Mouse (Mus musculus) intestine, postnatal 0 days (tissue): Measurements from ENCODE around the gene Stim2. TPM values are rescaled to one million over a fixed set of nuclear protein-coding genes. Genes with fewer than 3 reads are reported as not detected.

ENCODE experiments used
- ATAC-seq: fragments of 200-750 bp; cut with Nextera tagmentation; 2 replicates; pipeline ENCODE4 v1.8.0; 2017; ENCODE audit warnings: mild to moderate bottlenecking, moderate TSS enrichment, moderate library complexity
- H3K27ac ChIP-seq: fragments of 300-500 bp; sonication (generic); 2 replicates; pipeline ENCODE4 v1.5.1; 2014; ENCODE audit warnings: mild to moderate bottlenecking, low read depth, low read length, moderate library complexity
- H3K27me3 ChIP-seq: fragments of 300-500 bp; sonication (generic); replicated peaks from 2 replicates; pipeline ENCODE4 v1.6.1; 2014; ENCODE audit warnings: low read length, mixed read lengths; ENCODE audit not compliant: control insufficient read depth, insufficient read depth
- H3K36me3 ChIP-seq: fragments of 300-500 bp; sonication (generic); 2 replicates; pipeline ENCODE4 v1.6.1; 2014; ENCODE audit warnings: mild to moderate bottlenecking, moderate library complexity; ENCODE audit not compliant: control insufficient read depth, insufficient read depth
- H3K4me1 ChIP-seq: fragments of 300-500 bp; sonication (generic); replicated peaks from 2 replicates; pipeline ENCODE4 v1.6.1; 2014; ENCODE audit warnings: antibody characterized with exemption, low read length, mixed read lengths; ENCODE audit not compliant: control insufficient read depth, insufficient read depth
- H3K4me2 ChIP-seq: fragments of 300-500 bp; sonication (generic); replicated peaks from 2 replicates; pipeline ENCODE4 v1.6.1; 2014; ENCODE audit warnings: low read depth, mild to moderate bottlenecking, moderate library complexity
- H3K4me3 ChIP-seq: fragments of 300-500 bp; sonication (generic); 2 replicates; pipeline ENCODE4 v1.5.1; 2014; ENCODE audit warnings: low read depth, low read length
- H3K9ac ChIP-seq: fragments of 300-500 bp; sonication (generic); 2 replicates; pipeline ENCODE4 v1.6.1; 2014; ENCODE audit warnings: mild to moderate bottlenecking, low read depth, low read length
- H3K9me3 ChIP-seq: fragments of 300-500 bp; sonication (generic); 2 replicates; pipeline ENCODE4 v1.6.1; 2016; ENCODE audit warnings: mixed run types; ENCODE audit not compliant: control insufficient read depth
- CTCF ChIP-seq: sonication (generic); IDR thresholded peaks from 2 replicates; pipeline ENCODE4 v1.5.1; 2016; ENCODE audit warnings: low read depth, mild to moderate bottlenecking, control low read depth, antibody characterized with exemption, moderate library complexity
- WGBS: fragments of 180-500 bp; shearing (Covaris S2); extraction: QIAGEN DNeasy Blood & Tissue Kit; methylation state at CpG from one replicate; pipeline ENCODE4 v1.1.7; 2014; 5-methylcytosine and 5-hydroxymethylcytosine counted together
- polyA plus RNA-seq: library from polyadenylated mRNA; unstranded; fragments of >200 nt; fragmentation: Nextera tagmentation; extraction: Ambion mirVana; gene quantifications from 2 replicates; pipeline ENCODE4 v1.2.1, GENCODE M21; 2015

The Stim2 gene
- polyA plus RNA-seq, 1 experiment from 2014 or later: 13.9 TPM

GRCm38 (mm10) chr5:54025630-54026029 is 27.3 kb downstream of the Stim2 start:
- Histone ChIP-seq H3K27me3 (no peaks in the 10 kb centered on the region), H3K4me1 (no peaks in the 10 kb centered on the region), H3K36me3 (no peaks in the 10 kb centered on the region), H3K9me3 (no peaks in the 10 kb centered on the region), H3K9ac (no peak overlapping the region), H3K27ac (no peak overlapping the region), H3K4me2 (no peak overlapping the region), H3K4me3 (no peak overlapping the region)
- 94% methylated on average over 2 of the region's 2 CpGs for WGBS
- no peak for TF ChIP-seq CTCF
- ATAC-seq: no peak

GRCm38 (mm10) chr5:54033217-54033616 is 34.9 kb downstream of the Stim2 start:
- ATAC-seq: no peak
- TF ChIP-seq CTCF: no peak
- Histone ChIP-seq H3K36me3 (no peaks in the 10 kb centered on the region), H3K4me2 (no peak overlapping the region), H3K4me1 (0 out of 2 replicates have a peak, but pooled peaks cover 3% of the 10 kb centered on the region), H3K4me3 (no peak overlapping the region), H3K9ac (no peak overlapping the region), H3K27ac (no peak overlapping the region), H3K9me3 (no peaks in the 10 kb centered on the region), H3K27me3 (no peaks in the 10 kb centered on the region)
- 77% methylated on average over 5 of the region's 5 CpGs for WGBS

DNA sequence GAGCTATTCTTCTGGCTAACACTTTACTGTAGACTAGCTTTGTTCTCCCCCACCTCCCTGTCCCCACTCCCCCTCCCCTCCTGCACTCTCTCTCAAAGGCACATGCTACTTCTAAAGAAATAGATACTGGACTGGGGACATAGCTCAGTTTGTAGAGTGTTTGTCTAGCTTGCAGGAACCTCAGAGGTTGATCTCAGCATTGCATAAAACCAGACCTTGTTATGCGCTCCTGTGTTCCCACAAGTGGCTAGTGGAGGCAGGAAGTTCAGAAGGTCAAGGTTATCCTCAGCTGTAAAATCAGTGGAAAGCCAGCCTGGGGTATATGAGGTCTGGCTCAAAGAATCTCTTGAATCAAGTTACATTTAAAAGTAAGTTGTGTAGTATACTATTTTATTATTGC is 36.4 kb downstream of the Stim2 start:
- H3K4me1 ChIP-seq: 0 out of 2 replicates have a peak, but pooled peaks cover 3% of the 10 kb centered on the region
- H3K27ac ChIP-seq: no peak overlapping the region
- H3K9me3 ChIP-seq: no peaks in the 10 kb centered on the region
- H3K4me2 ChIP-seq: no peak overlapping the region
- no peaks in the 10 kb centered on the region for H3K27me3 ChIP-seq
- no peak for ATAC-seq
- H3K9ac ChIP-seq: no peak overlapping the region
- no peak for TF ChIP-seq CTCF
- H3K36me3 ChIP-seq: no peaks in the 10 kb centered on the region
- H3K4me3 ChIP-seq: no peak overlapping the region
- 43% methylated on average over 1 of the region's 1 CpGs for WGBS

DNA sequence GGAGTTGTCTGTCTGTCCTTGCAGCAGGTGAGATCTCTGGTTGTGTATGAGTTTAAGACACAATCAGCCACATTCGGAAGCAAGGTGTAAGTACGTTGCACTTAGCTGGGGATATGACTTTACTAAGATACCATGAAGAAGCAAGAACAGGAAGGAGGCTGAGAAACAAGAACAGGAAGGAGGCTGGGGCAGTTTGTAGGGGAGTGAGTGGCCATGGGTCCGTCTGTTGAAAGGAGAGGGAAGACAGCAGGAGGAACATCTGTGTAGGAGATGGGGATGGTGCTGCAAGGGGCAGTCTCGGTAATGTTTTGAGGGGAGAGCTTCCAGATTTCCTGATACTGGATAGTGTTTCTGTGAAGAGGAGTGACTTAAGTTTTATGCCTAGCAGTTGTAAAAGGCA is 40.3 kb downstream of the Stim2 start:
- Histone ChIP-seq H3K9me3 (no peaks in the 10 kb centered on the region), H3K4me1 (peaks cover 3% of the 10 kb centered on the region; the same call in 1 of the 2 replicates), H3K4me3 (no peak overlapping the region), H3K27me3 (no peaks in the 10 kb centered on the region), H3K4me2 (no peak overlapping the region), H3K9ac (no peak overlapping the region), H3K27ac (no peak overlapping the region), H3K36me3 (no peaks in the 10 kb centered on the region)
- ATAC-seq: no peak
- TF ChIP-seq CTCF: no peak
- WGBS: 80% methylated on average over 4 of the region's 4 CpGs

GRCm38 (mm10) chr5:54040527-54040926 is 42.2 kb downstream of the Stim2 start:
- Histone ChIP-seq H3K27ac (no peak overlapping the region), H3K4me1 (no peaks in the 10 kb centered on the region; the same call in 1 of the 2 replicates), H3K9ac (no peak overlapping the region), H3K36me3 (no peaks in the 10 kb centered on the region), H3K4me3 (no peak overlapping the region), H3K27me3 (no peaks in the 10 kb centered on the region), H3K4me2 (no peak overlapping the region), H3K9me3 (no peaks in the 10 kb centered on the region)
- no peak for ATAC-seq
- WGBS: 78% methylated on average over 8 of the region's 8 CpGs
- TF ChIP-seq CTCF: no peak

GRCm38 (mm10) chr5:54042013-54042412 is 43.7 kb downstream of the Stim2 start:
- H3K27me3 ChIP-seq: no peaks in the 10 kb centered on the region
- H3K9me3 ChIP-seq: no peaks in the 10 kb centered on the region
- WGBS: 82% methylated on average over 7 of the region's 7 CpGs
- no peak for TF ChIP-seq CTCF
- H3K9ac ChIP-seq: no peak overlapping the region
- H3K27ac ChIP-seq: no peak overlapping the region
- ATAC-seq: no peak
- no peaks in the 10 kb centered on the region for H3K36me3 ChIP-seq
- no peaks in the 10 kb centered on the region; the same call in 1 of the 2 replicates for H3K4me1 ChIP-seq
- no peak overlapping the region for H3K4me3 ChIP-seq
- no peak overlapping the region for H3K4me2 ChIP-seq

GRCm38 (mm10) chr5:54045523-54045922 is 47.2 kb downstream of the Stim2 start:
- no peak overlapping the region for H3K9ac ChIP-seq
- H3K27ac ChIP-seq: no peak overlapping the region
- no peaks in the 10 kb centered on the region; the same call in 1 of the 2 replicates for H3K4me1 ChIP-seq
- no peak overlapping the region for H3K4me3 ChIP-seq
- H3K36me3 ChIP-seq: no peaks in the 10 kb centered on the region
- H3K4me2 ChIP-seq: no peak overlapping the region
- H3K27me3 ChIP-seq: no peaks in the 10 kb centered on the region
- peak; percentile 56; the same call in 1 of the 2 replicates for ATAC-seq
- TF ChIP-seq CTCF: no peak
- WGBS: 64% methylated on average over 3 of the region's 3 CpGs
- no peaks in the 10 kb centered on the region for H3K9me3 ChIP-seq
